Mouse (Mus musculus) midbrain, embryonic 11.5 days (tissue): ENCODE data around the gene Efnb3. TPM values are rescaled to one million over a fixed set of nuclear protein-coding genes. Genes with fewer than 3 reads are reported as not detected.
"Not testable (repeated sequence)": the region's sequence is repeated elsewhere in the genome, so short reads cannot be mapped to it uniquely, and the experiment has no call there.

Experiments
- ATAC-seq: fragments of 200-750 bp; cut with Nextera tagmentation; 2 replicates; pipeline ENCODE4 v1.8.0; 2017; ENCODE audit warnings: moderate TSS enrichment, moderate library complexity; ENCODE audit not compliant: low FRiP score
- DNase-seq: peaks from one replicate; pipeline ENCODE4 v3.0.0; 2015; ENCODE audit warnings: low spot score; ENCODE audit errors: missing footprints
- H3K27ac ChIP-seq: fragments of 300-500 bp; sonication (generic); 2 replicates; pipeline ENCODE4 v1.5.1; 2014; ENCODE audit warnings: low read depth, low read length
- H3K27me3 ChIP-seq: fragments of 300-500 bp; sonication (generic); 2 replicates; pipeline ENCODE4 v1.6.1; 2014; ENCODE audit warnings: mild to moderate bottlenecking, low read length, moderate library complexity, mixed read lengths; ENCODE audit not compliant: control insufficient read depth, insufficient read depth
- H3K36me3 ChIP-seq: fragments of 300-500 bp; sonication (generic); 2 replicates; pipeline ENCODE4 v1.6.1; 2014; ENCODE audit warnings: mild to moderate bottlenecking, low read length, moderate library complexity, mixed read lengths; ENCODE audit not compliant: control insufficient read depth, insufficient read depth
- H3K4me1 ChIP-seq: fragments of 300-500 bp; sonication (generic); 2 replicates; pipeline ENCODE4 v1.6.1; 2014; ENCODE audit warnings: low read length; ENCODE audit not compliant: control insufficient read depth, insufficient read depth
- H3K4me2 ChIP-seq: fragments of 300-500 bp; sonication (generic); 2 replicates; pipeline ENCODE4 v1.6.1; 2014; ENCODE audit warnings: mild to moderate bottlenecking, moderate library complexity
- H3K4me3 ChIP-seq: fragments of 300-500 bp; sonication (generic); 2 replicates; pipeline ENCODE4 v1.5.1; 2014; ENCODE audit warnings: low read depth, low read length
- H3K9ac ChIP-seq: fragments of 300-500 bp; sonication (generic); 2 replicates; pipeline ENCODE4 v1.6.1; 2014; ENCODE audit warnings: low read length
- H3K9me3 ChIP-seq: fragments of 300-500 bp; sonication (generic); 2 replicates; pipeline ENCODE4 v1.6.1; 2016; ENCODE audit warnings: low read length; ENCODE audit not compliant: control insufficient read depth
- WGBS: fragments of 180-500 bp; shearing (Covaris S2); extraction: QIAGEN DNeasy Blood & Tissue Kit; methylation state at CpG from one replicate; pipeline ENCODE4 v1.1.7; 2014; 5-methylcytosine and 5-hydroxymethylcytosine counted together
- polyA plus RNA-seq: library from polyadenylated mRNA; unstranded; fragments of >200 nt; fragmentation: Nextera tagmentation; extraction: Ambion mirVana; gene quantifications from 2 replicates; pipeline ENCODE4 v1.2.1, GENCODE M21; 2014

Gene Efnb3
- polyA plus RNA-seq, 1 experiment from 2014 or later, result 12.3 TPM

GRCm38 (mm10) chr11:69547071-69547470 lies 12.9 kb downstream of the Efnb3 start:
- Histone ChIP-seq H3K9me3 (no peaks in the 10 kb centered on the region), H3K4me2 (peak overlapping the region; percentile 91), H3K9ac (peak overlapping the region; percentile 86), H3K4me1 (peaks cover 48% of the 10 kb centered on the region), H3K4me3 (peak overlapping the region; percentile 41), H3K36me3 (no peaks in the 10 kb centered on the region), H3K27me3 (no peaks in the 10 kb centered on the region), H3K27ac (peak overlapping the region; percentile 87)
- WGBS, result 6% methylated on average over 15 of the region's 15 CpGs
- DNase-seq (peak; percentile 94), ATAC-seq (peak; percentile 38; the same call in 1 of the 2 replicates)

DNA sequence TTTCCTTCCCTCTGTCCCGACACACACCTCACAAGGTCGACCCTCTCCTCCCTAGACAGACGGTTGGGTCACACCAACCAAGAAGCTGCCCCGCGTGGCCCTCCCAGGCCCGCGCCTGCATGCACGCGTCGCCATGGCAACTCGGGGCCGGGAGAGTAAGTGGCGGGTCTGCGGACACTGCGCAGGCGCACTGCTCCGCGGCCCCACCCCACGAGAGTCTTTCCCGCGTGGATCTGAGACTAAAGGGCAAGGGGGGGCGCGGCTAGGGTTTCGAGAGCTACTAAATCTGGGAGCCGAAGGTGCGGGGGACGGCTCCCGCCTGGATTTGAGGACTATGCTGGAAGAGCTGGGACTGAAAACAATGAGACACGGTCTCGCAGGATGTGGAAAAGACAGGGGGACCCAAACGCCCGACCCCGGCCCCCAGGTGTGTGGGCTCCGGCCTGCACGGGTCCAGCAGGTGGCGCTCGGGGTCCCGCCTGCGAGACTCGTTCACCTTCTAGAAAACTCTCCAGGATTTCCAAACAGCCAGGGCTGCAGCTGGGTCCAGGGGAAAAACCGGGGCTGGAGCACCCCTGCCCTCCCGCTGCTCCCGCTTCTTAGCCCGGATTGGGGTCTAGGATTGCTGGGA lies 13.5 kb downstream of the Efnb3 start:
- no peaks in the 10 kb centered on the region for H3K36me3 ChIP-seq
- no peaks in the 10 kb centered on the region for H3K9me3 ChIP-seq
- H3K27ac ChIP-seq, result peak overlapping the region; percentile 87
- peak overlapping the region; percentile 91 for H3K4me2 ChIP-seq
- H3K9ac ChIP-seq, result peak overlapping the region; percentile 86
- peak overlapping the region; percentile 41 for H3K4me3 ChIP-seq
- under 1% methylated on average over 44 of the region's 44 CpGs for WGBS
- ATAC-seq (peak; percentile 73), DNase-seq (peak; percentile 98)
- peaks cover 48% of the 10 kb centered on the region for H3K4me1 ChIP-seq
- no peaks in the 10 kb centered on the region for H3K27me3 ChIP-seq

DNA sequence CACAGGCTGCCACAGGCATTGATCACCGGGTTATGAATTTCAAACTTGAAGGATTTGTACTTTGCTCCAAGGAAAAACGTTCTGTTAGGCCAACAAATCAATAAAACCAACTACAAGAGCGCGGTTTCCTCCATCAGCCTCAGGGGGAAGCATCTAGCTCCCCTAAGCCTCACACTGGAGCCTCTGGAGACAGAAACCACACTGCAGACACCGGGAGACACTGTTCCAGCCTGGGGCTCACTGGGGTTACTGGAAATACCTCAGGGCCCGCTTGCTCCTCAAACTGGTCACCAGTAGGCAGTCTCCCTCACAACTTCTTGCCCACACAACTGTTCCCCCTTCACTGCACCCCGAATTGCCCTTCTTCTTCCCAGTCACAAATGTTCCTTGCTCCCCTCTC lies 14.0 kb downstream of the Efnb3 start:
- 6% methylated on average over 7 of the region's 7 CpGs for WGBS
- Histone ChIP-seq H3K4me1 (peaks cover 48% of the 10 kb centered on the region), H3K9me3 (no peaks in the 10 kb centered on the region), H3K9ac (peak overlapping the region; percentile 86), H3K27ac (peak overlapping the region; percentile 87), H3K36me3 (no peaks in the 10 kb centered on the region), H3K4me3 (peak overlapping the region; percentile 41), H3K27me3 (no peaks in the 10 kb centered on the region), H3K4me2 (peak overlapping the region; percentile 91)
- DNase-seq, result no peak
- ATAC-seq, result peak; percentile 45; the same call in 1 of the 2 replicates

DNA sequence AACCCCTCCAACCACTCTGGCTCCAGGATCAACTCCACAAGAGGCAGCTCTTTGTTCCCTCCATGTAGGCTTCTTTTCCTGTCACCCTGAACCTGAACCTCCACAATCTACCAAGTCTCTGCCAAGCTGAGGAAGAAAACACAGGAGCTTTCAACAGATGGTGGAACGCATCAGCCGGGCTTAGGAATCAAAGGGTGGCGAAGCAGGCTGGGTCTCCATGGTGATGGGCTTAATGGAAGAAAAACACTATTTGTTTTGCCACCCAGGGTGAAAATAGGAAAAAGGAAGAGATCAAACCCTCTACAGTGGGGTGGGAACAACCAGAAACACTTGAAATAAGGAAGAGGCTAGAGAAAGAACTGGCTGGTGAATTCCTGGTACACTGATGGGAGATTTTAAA lies 16.4 kb downstream of the Efnb3 start:
- 0 out of 2 replicates have a peak overlapping the region, but pooled peaks have one; percentile 0 for H3K4me2 ChIP-seq
- peak overlapping the region; percentile 6; the same call in 1 of the 2 replicates for H3K9ac ChIP-seq
- H3K4me1 ChIP-seq, result peaks cover 34% of the 10 kb centered on the region
- no peaks in the 10 kb centered on the region for H3K27me3 ChIP-seq
- H3K27ac ChIP-seq, result peak overlapping the region; percentile 42; the same call in 1 of the 2 replicates
- ATAC-seq (no peak), DNase-seq (peak; percentile 88)
- H3K9me3 ChIP-seq, result no peaks in the 10 kb centered on the region
- H3K4me3 ChIP-seq, result no peak overlapping the region
- WGBS, result 2% methylated on average over 3 of the region's 3 CpGs
- H3K36me3 ChIP-seq, result no peaks in the 10 kb centered on the region

DNA sequence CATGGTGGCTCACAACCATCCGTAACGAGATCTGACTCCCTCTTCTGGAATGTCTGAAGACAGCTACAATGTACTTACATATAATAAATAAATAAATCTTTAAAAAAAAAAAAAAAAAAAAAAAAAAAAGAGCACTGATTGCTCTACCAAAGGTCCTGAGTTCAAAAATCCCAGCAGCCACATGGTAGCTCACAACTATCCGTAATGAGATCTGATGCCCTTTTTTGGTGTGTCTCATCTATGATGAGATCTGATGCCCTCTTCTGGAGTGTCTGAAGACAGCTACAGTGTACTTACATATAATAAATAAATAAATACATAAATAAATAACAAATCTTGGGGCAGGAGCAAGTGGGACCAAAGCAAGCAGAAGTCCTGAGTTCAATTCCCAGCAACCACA lies 18.3 kb downstream of the Efnb3 start:
- H3K9me3 ChIP-seq, ATAC-seq: not testable (repeated sequence)

DNA sequence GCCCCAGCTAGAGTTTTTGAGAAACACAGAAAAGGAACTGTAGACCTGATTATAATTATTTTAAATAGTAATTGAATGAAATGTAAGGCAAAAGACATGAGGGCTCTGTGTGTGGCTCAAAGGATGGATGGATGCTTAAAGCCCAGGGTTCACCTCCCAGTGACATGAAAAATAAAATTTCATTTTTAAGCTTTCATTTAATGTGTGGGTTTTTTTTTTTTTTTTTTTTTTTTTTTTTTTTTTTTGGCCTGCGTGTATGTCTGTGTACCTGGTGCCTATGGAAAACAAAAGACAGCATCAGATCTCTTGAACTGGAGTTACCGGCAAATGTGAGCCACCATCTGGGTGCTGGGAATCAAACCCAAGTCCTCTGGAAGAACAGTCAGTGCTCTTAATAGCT lies 19.3 kb downstream of the Efnb3 start:
- Histone ChIP-seq H3K9ac (no peak overlapping the region), H3K36me3 (no peaks in the 10 kb centered on the region), H3K27me3 (no peaks in the 10 kb centered on the region), H3K27ac (no peak overlapping the region), H3K9me3 (no peaks in the 10 kb centered on the region), H3K4me2 (no peak overlapping the region), H3K4me3 (no peak overlapping the region), H3K4me1 (peaks cover 5% of the 10 kb centered on the region)
- 89% methylated on average over 2 of the region's 2 CpGs for WGBS
- no peak for ATAC-seq
- DNase-seq, result no peak

More for the DNA sequence above, 18.3 kb downstream of the Efnb3 start:
- H3K4me2 ChIP-seq, H3K4me3 ChIP-seq, H3K9ac ChIP-seq, H3K27me3 ChIP-seq, H3K36me3 ChIP-seq, H3K27ac ChIP-seq, DNase-seq: not testable (repeated sequence)
- WGBS, result 83% methylated on average over 1 of the region's 3 CpGs
- H3K4me1 ChIP-seq, result peaks cover 15% of the 10 kb centered on the region

DNA sequence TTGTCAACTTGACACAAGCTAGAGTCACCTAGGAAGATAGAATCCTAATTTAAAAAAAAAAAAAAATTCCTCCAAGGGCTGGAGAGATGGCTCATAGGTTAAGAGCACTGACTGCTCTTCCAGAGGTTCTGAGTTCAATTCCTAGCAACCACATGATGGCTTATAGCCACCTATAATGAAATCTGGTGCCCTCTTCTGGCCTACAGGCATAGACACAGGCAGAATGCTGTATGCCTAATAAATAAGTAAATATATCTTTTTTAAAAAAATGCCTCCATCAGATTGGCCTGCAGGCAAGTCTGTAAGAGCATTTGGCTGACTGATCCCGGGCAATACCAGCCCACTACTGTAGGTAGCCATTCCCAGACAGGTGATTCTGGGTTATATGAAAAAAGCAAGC lies 25.0 kb downstream of the Efnb3 start:
- Histone ChIP-seq H3K27me3 (no peaks in the 10 kb centered on the region), H3K4me3 (no peak overlapping the region), H3K36me3 (no peaks in the 10 kb centered on the region), H3K9ac (no peak overlapping the region), H3K4me1 (no peaks in the 10 kb centered on the region), H3K4me2 (no peak overlapping the region), H3K27ac (no peak overlapping the region), H3K9me3 (no peaks in the 10 kb centered on the region)
- 69% methylated on average over 1 of the region's 1 CpGs for WGBS
- ATAC-seq (no peak), DNase-seq (no peak)

GRCm38 (mm10) chr11:69532480-69533150 lies 27.4 kb downstream of the Efnb3 start:
- no peak overlapping the region for H3K27ac ChIP-seq
- WGBS, result 82% methylated on average over 7 of the region's 7 CpGs
- no peak overlapping the region for H3K9ac ChIP-seq
- no peaks in the 10 kb centered on the region for H3K27me3 ChIP-seq
- DNase-seq, result no peak
- H3K4me1 ChIP-seq, result no peaks in the 10 kb centered on the region
- no peak overlapping the region for H3K4me2 ChIP-seq
- no peak overlapping the region for H3K4me3 ChIP-seq
- H3K36me3 ChIP-seq, result no peaks in the 10 kb centered on the region
- ATAC-seq, result no peak
- no peaks in the 10 kb centered on the region for H3K9me3 ChIP-seq

DNA sequence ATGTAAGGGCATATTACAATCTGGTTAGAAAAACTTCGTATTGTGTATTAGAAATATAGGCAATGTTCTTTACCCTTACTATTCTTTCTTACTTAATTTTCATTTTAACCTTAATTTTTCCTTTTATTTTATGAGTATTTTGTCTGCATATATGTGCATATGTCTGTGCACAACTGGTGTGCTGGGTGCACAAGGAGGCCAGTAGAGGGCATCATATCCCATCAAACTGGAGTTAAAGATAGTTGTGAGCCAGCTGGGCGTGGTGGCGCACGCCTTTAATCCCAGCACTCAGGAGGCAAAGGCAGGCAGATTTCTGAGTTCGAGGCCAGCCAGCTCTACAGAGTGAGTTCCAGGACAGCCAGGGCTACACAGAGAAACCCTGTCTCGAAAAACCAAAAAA lies 29.2 kb downstream of the Efnb3 start:
- H3K36me3 ChIP-seq, H3K27me3 ChIP-seq, H3K4me3 ChIP-seq, H3K9ac ChIP-seq, H3K9me3 ChIP-seq, DNase-seq, ATAC-seq, H3K4me2 ChIP-seq, H3K4me1 ChIP-seq, H3K27ac ChIP-seq: not testable (repeated sequence)
- 90% methylated on average over 6 of the region's 6 CpGs for WGBS
